Mouse (Mus musculus) adrenal gland, adult 18-20 months (tissue): ENCODE data around the gene Dhx57. TPM values are rescaled to one million over a fixed set of nuclear protein-coding genes. Genes with fewer than 3 reads are reported as not detected.
"Not testable (repeated sequence)": the region's sequence is repeated elsewhere in the genome, so short reads cannot be mapped to it uniquely, and the experiment has no call there.

ENCODE experiments used
- DNase-seq, 2 experiments: peaks; one replicate each; pipeline ENCODE4 v3.0.0; 2021 to 2022; ENCODE audit warnings: low spot score in 2 of 2
- total RNA-seq, 2 experiments: library from RNA; stranded (reverse); gene quantifications; 1 replicate in 1 of 2; 2 replicates in 1 of 2; pipeline ENCODE4 v1.2.3; 2021

Gene Dhx57
- total RNA-seq, 2 experiments from 2014 or later: 9.3 to 11.0 TPM

- no peak for DNase-seq
Measured at GRCm38 (mm10) chr17:80267065-80267464, 23.2 kb downstream of the Dhx57 start.

GRCm38 (mm10) chr17:80255208-80255607, 35.1 kb downstream of the Dhx57 start:
- DNase-seq: peak; percentile 51 to 65

GRCm38 (mm10) chr17:80254421-80254820, 35.9 kb downstream of the Dhx57 start:
- DNase-seq: no peak

- DNase-seq: no peak
Measured at GRCm38 (mm10) chr17:80252757-80253525, 37.3 kb downstream of the Dhx57 start.

GRCm38 (mm10) chr17:80243116-80243515, 47.2 kb downstream of the Dhx57 start:
- DNase-seq: no peak

GRCm38 (mm10) chr17:80241594-80241993, 48.7 kb downstream of the Dhx57 start:
- no peak for DNase-seq

- no peak for DNase-seq
Measured at GRCm38 (mm10) chr17:80237475-80237874, 52.8 kb downstream of the Dhx57 start.

GRCm38 (mm10) chr17:80236805-80237204, 53.5 kb downstream of the Dhx57 start:
- DNase-seq: no peak

- no peak for DNase-seq
Measured at GRCm38 (mm10) chr17:80235477-80235876, 54.8 kb downstream of the Dhx57 start.

GRCm38 (mm10) chr17:80234376-80234775, 55.9 kb downstream of the Dhx57 start:
- no peak for DNase-seq

- no peak for DNase-seq
Measured at GRCm38 (mm10) chr17:80233844-80234243, 56.4 kb downstream of the Dhx57 start.

GRCm38 (mm10) chr17:80229396-80229795, 60.9 kb downstream of the Dhx57 start:
- no peak for DNase-seq

GRCm38 (mm10) chr17:80225142-80225541, 65.1 kb downstream of the Dhx57 start:
- not testable (repeated sequence) for DNase-seq

GRCm38 (mm10) chr17:80224326-80225116, 65.8 kb downstream of the Dhx57 start, which contains the start of gene Gemin6:
TSS of gene Gemin6 (plus strand) at chr17:80224441.
- peak; percentile 71 to 75 for DNase-seq

- no peak for DNase-seq
Measured at GRCm38 (mm10) chr17:80223829-80224228, 66.4 kb downstream of the Dhx57 start.

GRCm38 (mm10) chr17:80221890-80222628, 68.2 kb downstream of the Dhx57 start:
- DNase-seq: no peak

- no peak for DNase-seq
Measured at GRCm38 (mm10) chr17:80221202-80221601, 69.1 kb downstream of the Dhx57 start.

GRCm38 (mm10) chr17:80220131-80220530, 70.1 kb downstream of the Dhx57 start:
- no peak for DNase-seq

GRCm38 (mm10) chr17:80213998-80214397, 76.3 kb downstream of the Dhx57 start:
- not testable (repeated sequence) for DNase-seq

- DNase-seq: peak; percentile 99 to 100
Measured at GRCm38 (mm10) chr17:80206671-80207581, 83.3 kb downstream of the Dhx57 start, which contains the start of the genes Srsf7 and Ttc39d. TSS of gene Srsf7 (minus strand) at chr17:80207307. TSS of gene Ttc39d (plus strand) at chr17:80207460.
